Mouse (Mus musculus) spleen, postnatal 4 days (tissue): Measurements from ENCODE around the gene Tacstd2.
A peak's percentile ranks its signal among the peaks of the same experiment; 100 is the strongest.
"Not testable (repeated sequence)": the region's sequence is repeated elsewhere in the genome, so short reads cannot be mapped to it uniquely, and the experiment has no call there.

ENCODE experiments used
- DNase-seq, 2 experiments: peaks; one replicate each; pipeline ENCODE4 v3.0.0; 2022; ENCODE audit warnings: low spot score in 2 of 2

Tacstd2 gene

DNA sequence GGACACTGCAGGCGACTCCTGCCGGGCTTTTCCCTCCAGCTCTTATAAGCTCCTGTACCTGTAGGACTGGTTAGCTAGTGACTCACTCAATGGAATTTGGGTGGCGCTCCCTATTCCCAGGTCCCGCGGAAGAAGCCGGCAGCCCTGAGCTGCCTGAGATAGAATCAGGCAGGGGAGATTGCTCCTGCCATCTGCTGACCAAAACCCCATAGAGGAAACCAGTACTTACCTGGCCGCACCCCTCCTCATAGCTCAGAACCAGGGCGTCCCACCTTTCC, at the start of gene Tacstd2:
TSS of gene Tacstd2 (minus strand) at position 20 of the 278 bp plus-strand sequence.
- no peak for DNase-seq

- no peak for DNase-seq
Observed at GRCm38 (mm10) chr6:67566270-67566669, 30.7 kb upstream of the Tacstd2 start.

- DNase-seq, result peak; percentile 56 to 76
Observed at GRCm38 (mm10) chr6:67555376-67555775, 19.8 kb upstream of the Tacstd2 start.

GRCm38 (mm10) chr6:67549550-67549949, 14.0 kb upstream of the Tacstd2 start:
- DNase-seq, result no peak

GRCm38 (mm10) chr6:67535005-67535776, 405 bp downstream of the Tacstd2 start:
- DNase-seq, result peak in 1 of 2 experiments; percentile 75

DNA sequence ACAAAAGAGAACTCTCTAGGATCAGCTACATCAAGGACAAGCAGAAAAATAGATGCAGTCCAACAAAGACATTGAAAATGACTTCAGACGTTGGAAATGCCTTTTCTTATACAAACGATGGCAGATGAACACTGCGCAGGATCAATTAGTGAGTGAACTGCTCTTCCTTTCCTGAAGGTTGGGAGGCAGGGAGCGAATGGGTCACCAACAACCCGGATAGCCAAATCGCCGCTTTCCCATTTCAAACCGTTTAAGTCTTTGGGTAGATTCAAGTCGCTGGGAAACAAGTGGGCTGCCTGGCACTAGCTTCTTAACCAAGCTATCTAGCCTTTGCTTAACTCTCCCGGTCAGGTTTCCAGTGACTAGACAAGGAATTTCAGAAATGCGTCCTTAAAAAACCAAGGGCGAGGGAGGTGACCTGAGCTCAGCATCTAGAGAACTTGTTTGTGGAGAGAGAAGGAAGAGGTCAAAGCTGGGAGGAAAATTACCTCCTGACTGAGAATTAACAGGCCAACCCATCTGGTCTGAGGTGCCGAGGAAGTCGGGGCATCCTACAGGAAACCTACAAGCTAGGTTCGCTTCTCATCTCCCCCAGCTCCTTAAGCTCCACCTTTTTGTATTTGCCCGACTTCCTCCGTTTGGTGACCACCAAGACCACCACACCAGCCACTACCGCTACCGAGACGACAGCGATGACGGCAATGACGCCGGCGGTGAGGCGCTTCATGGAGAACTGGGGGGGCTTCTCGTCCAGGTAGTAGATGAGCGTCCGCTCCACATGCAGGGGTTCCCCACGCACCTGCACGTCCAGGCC, 1.2 kb downstream of the Tacstd2 start:
- no peak for DNase-seq

GRCm38 (mm10) chr6:67532665-67533440, 2.7 kb downstream of the Tacstd2 start:
- DNase-seq, result peak; percentile 24 to 68

- DNase-seq, result no peak
Observed at GRCm38 (mm10) chr6:67531822-67532162, 3.8 kb downstream of the Tacstd2 start.

DNA sequence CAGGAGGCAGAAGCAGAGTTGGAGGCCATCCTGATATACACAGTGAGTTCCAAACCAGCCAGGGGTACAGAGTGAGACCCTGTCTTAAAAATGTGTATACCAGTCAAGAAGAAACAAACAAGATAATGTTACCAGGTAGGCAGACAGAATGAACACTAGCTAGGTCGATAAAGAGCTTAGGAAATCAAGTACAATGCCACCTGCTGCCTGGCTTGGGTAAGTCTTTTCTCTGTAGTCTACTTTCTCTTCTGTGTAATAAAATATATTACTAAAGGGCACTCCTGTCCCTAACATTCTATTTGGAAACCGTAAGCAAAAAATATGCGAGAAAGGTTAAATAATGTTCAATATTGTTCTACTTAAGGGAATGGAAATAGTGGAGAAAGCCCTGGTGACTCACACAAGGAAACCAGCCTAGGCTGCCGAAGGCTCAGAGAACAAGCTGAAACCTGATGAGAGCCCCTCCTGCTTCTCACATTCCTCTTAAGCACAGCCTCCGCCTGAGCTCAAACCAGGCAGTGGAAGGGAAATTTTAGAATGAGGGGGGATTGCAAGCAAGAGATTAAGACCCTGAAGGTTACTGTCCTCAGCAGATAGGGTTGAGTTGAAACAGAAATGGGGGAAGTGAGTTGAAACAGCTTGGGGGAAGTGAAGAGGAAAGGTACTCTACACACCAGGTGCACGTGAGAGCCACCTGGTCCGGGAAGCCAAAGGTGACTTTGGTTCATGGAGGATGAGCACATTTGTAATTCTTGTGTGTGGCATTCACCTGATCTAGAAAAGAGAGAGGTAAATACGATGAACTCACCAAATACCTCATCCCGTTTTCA, 4.4 kb downstream of the Tacstd2 start:
- DNase-seq, result no peak

DNA sequence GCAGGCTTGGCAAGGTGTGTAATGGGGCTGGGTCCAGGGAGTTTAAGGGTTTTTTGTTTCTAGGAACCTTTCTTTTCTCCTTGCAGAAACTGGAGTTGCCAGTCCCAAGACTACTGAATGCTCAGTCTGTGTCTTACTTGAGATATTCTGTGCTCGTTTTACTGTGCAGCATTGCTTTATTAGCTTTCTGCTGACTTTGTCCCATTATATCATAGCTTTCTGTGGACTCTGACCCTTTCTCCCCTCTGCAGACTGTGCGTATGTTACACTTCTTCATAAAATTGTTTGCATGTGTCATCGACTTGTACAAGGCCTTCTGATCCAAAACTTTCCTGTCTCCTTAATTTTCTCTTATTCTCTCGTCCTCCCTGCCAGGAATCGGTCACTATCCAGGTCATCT, 9.2 kb downstream of the Tacstd2 start:
- no peak for DNase-seq

- peak; percentile 36 to 69 for DNase-seq
Observed at GRCm38 (mm10) chr6:67510752-67511151, 24.8 kb downstream of the Tacstd2 start.

DNA sequence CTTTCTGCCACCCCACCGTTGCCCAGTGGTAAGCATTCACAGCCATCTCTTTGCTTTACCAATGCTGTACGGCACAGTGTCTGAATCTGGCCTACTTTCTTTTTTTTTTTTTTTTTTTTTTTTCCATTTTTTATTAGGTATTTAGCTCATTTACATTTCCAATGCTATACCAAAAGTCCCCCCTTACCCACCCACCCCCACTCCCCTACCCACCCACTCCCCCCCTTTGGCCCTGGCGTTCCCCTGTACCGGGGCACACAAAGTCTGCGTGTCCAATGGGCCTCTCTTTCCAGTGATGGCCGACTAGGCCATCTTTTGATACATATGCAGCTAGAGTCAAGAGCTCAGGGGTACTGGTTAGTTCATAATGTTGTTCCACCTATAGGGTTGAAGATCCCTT, 33.7 kb downstream of the Tacstd2 start:
- DNase-seq, result not testable (repeated sequence)

DNA sequence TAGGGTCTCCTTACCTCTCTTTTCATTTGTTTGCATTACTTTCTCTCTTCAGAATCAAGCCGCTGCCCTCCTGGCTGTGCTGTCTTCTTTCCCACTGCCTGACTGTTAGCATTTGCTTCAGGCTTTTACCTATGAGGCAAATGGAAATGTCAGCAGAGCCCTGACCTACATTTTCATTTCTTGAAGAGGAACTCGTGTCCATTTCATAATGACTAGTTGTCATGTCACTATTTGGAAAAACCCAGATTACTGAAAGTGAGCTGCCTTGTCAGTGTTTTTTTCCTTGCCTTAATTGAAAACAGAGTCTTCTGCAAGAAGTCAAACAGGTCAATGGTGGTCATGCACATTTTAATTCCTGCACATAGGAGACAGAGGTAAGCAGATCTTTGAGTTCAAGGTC, 43.8 kb downstream of the Tacstd2 start, which contains the start of gene Il23r:
TSS of gene Il23r (minus strand) at position 101 of the 400 bp plus-strand sequence.
- no peak for DNase-seq
